Mouse (Mus musculus): ENCODE results near the gene Tsga13.

The Tsga13 gene

GRCm38 (mm10) chr6:30865031-30865678 lies 50.2 kb downstream of the Tsga13 start:
- no peak for DNase-seq (ENCODE audit: low read depth in 1 of 2, low spot score in 2 of 2)

- peak; percentile 25 to 27 for DNase-seq (ENCODE audit: low read depth in 1 of 2, low spot score in 2 of 2)
Measured at GRCm38 (mm10) chr6:30855956-30856355, 59.4 kb downstream of the Tsga13 start.

- no peak for DNase-seq (ENCODE audit: low read depth in 1 of 2, low spot score in 2 of 2)
Measured at GRCm38 (mm10) chr6:30855205-30855604, 60.2 kb downstream of the Tsga13 start.

GRCm38 (mm10) chr6:30849818-30850217 lies 65.6 kb downstream of the Tsga13 start:
- DNase-seq (ENCODE audit: low read depth in 1 of 2, low spot score in 2 of 2): no peak
